Mouse (Mus musculus) kidney, postnatal 0 days (tissue): Measurements from ENCODE around the gene Gm47791. TPM values are rescaled to one million over a fixed set of nuclear protein-coding genes. Genes with fewer than 3 reads are reported as not detected.
A peak's percentile ranks its signal among the peaks of the same experiment; 100 is the strongest.

Experiments
- ATAC-seq: fragments of 200-750 bp; cut with Nextera tagmentation; replicated peaks from 2 replicates; pipeline ENCODE4 v1.8.0; 2017; ENCODE audit warnings: low read depth, moderate number of reproducible peaks, moderate TSS enrichment, moderate library complexity; ENCODE audit not compliant: low FRiP score
- DNase-seq: peaks from one replicate; pipeline ENCODE4 v3.0.0-alpha.2; 2016; ENCODE audit warnings: low spot score
- H3K27ac ChIP-seq: fragments of 300-500 bp; sonication (generic); 2 replicates; pipeline ENCODE4 v1.5.1; 2014; ENCODE audit warnings: mild to moderate bottlenecking
- H3K27me3 ChIP-seq: fragments of 300-500 bp; sonication (generic); 2 replicates; pipeline ENCODE4 v1.6.1; 2014; ENCODE audit warnings: low read length, mixed read lengths; ENCODE audit not compliant: insufficient read depth
- H3K36me3 ChIP-seq: fragments of 300-500 bp; sonication (generic); 2 replicates; pipeline ENCODE4 v1.6.1; 2014; ENCODE audit warnings: low read length, mixed read lengths; ENCODE audit not compliant: insufficient read depth
- H3K4me1 ChIP-seq: fragments of 300-500 bp; sonication (generic); replicated peaks from 2 replicates; pipeline ENCODE4 v1.6.1; 2014; ENCODE audit warnings: antibody characterized with exemption, low read length, mixed read lengths; ENCODE audit not compliant: insufficient read depth
- H3K4me2 ChIP-seq: fragments of 300-500 bp; sonication (generic); 2 replicates; pipeline ENCODE4 v1.6.1; 2014; ENCODE audit warnings: mild to moderate bottlenecking, low read length, moderate library complexity, mixed read lengths
- H3K4me3 ChIP-seq: fragments of 300-500 bp; sonication (generic); replicated peaks from 2 replicates; pipeline ENCODE4 v1.5.1; 2014; ENCODE audit warnings: low read depth, low read length
- H3K9ac ChIP-seq: fragments of 300-500 bp; sonication (generic); 2 replicates; pipeline ENCODE4 v1.6.1; 2014; ENCODE audit warnings: low read depth, low read length
- H3K9me3 ChIP-seq: fragments of 300-500 bp; sonication (generic); replicated peaks from 2 replicates; pipeline ENCODE4 v1.6.1; 2016; ENCODE audit warnings: low read length, inconsistent platforms, mixed read lengths
- CTCF ChIP-seq: IDR thresholded peaks from 2 replicates; pipeline ENCODE4 v1.5.1; 2016; ENCODE audit warnings: antibody characterized with exemption, low read depth, mild to moderate bottlenecking, moderate library complexity
- WGBS: fragments of 180-500 bp; shearing (Covaris S2); extraction: QIAGEN DNeasy Blood & Tissue Kit; methylation state at CpG from one replicate; pipeline ENCODE4 v1.1.7; 2014; 5-methylcytosine and 5-hydroxymethylcytosine counted together
- polyA plus RNA-seq: library from polyadenylated mRNA; unstranded; fragments of >200 nt; fragmentation: Nextera tagmentation; extraction: Ambion mirVana; gene quantifications from 2 replicates; pipeline ENCODE4 v1.2.1, GENCODE M21; 2015

Gene Gm47791
- polyA plus RNA-seq, 1 experiment from 2014 or later = not detected

DNA sequence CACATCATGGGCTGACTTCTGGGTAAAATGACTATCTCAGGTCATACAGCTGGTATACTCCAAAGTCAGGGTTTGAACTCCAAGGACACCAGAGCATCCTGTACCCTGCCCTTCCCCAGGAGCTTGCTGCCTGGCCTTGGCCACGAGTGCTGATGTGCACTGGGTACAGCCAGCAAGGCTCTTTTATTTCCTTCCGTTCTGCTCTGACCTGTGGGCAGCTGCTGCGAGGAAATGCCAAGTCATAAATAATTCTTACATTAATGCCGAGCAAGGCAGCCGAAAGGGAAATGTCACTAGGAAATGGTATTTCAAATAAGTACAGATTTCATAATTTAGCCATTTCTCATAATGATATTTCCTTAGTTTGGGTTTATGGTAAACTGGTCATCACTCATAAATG, 27.3 kb upstream of the Gm47791 start:
- Histone ChIP-seq H3K4me3 (no peak overlapping the region), H3K4me1 (no peaks in the 10 kb centered on the region), H3K9me3 (no peaks in the 10 kb centered on the region), H3K9ac (no peak overlapping the region), H3K27me3 (no peaks in the 10 kb centered on the region), H3K27ac (no peak overlapping the region), H3K4me2 (no peak overlapping the region), H3K36me3 (no peaks in the 10 kb centered on the region)
- ATAC-seq (no peak), DNase-seq (peak; percentile 62)
- 21% methylated on average over 5 of the region's 5 CpGs for WGBS
- no peak for TF ChIP-seq CTCF

DNA sequence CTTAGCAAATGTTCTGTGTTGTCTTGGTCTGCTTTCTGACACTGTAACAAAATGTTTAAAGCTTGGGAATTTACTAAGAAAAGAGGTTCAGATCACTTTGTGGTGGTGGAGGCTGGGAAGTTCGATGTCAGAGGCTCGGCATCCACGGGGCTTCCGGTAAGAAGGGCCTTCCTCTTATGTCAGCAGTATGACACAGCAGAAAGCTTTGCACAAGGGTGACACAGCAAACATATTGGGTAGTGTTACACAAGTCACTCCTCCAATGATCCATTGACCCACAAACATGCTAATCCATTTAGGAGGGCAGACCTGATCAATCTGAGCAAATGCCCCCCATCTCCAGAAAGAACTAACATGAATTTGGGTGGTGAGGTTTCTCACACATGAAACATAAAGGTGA, 26.0 kb upstream of the Gm47791 start:
- no peaks in the 10 kb centered on the region for H3K4me1 ChIP-seq
- no peak overlapping the region for H3K4me3 ChIP-seq
- ATAC-seq (no peak), DNase-seq (no peak)
- H3K27me3 ChIP-seq = no peaks in the 10 kb centered on the region
- H3K36me3 ChIP-seq = no peaks in the 10 kb centered on the region
- no peak overlapping the region for H3K4me2 ChIP-seq
- no peaks in the 10 kb centered on the region for H3K9me3 ChIP-seq
- no peak overlapping the region for H3K27ac ChIP-seq
- no peak for TF ChIP-seq CTCF
- H3K9ac ChIP-seq = no peak overlapping the region
- 98% methylated on average over 4 of the region's 4 CpGs for WGBS

DNA sequence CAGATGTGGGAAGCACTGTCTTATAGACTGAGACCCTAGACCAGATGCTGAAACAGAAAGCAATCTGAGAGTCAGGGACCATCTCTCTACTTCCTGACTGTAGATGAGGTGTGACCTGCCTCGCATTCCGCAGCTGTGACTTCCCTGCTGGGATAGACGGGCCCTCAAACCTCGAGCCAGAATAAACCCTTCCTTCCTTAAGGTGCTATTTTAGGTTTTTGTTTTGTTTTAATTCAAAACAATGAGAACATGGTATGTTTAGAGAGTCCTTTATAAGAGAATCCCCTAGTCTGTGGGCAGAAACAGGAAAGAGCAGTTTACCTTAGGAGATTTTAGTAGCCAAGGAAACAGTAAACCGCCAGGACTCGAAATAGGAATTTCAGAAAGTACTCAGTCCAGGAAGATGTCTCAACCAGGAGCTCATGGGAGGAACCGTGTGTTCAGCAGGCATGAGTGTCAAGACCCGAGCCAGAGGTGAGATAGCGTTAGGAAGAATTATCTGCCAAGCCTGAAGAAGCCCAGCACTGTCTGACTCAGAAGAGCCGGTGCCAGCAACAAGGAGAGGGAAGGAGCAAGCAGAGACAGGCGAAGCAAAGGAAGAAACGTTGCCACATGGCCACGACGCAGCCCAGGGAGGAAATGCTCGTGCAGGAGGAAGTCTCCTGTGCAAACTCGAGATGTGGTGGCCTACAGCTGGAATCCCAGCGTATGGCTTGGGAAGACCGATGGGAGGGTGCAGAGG, 24.8 kb upstream of the Gm47791 start:
- Histone ChIP-seq H3K9me3 (no peaks in the 10 kb centered on the region), H3K4me1 (no peaks in the 10 kb centered on the region), H3K27ac (no peak overlapping the region), H3K4me2 (no peak overlapping the region), H3K4me3 (no peak overlapping the region), H3K9ac (no peak overlapping the region), H3K36me3 (no peaks in the 10 kb centered on the region), H3K27me3 (no peaks in the 10 kb centered on the region)
- WGBS = 47% methylated on average over 18 of the region's 18 CpGs
- peak; percentile 26 for DNase-seq
- TF ChIP-seq CTCF = no peak
- ATAC-seq = no peak

DNA sequence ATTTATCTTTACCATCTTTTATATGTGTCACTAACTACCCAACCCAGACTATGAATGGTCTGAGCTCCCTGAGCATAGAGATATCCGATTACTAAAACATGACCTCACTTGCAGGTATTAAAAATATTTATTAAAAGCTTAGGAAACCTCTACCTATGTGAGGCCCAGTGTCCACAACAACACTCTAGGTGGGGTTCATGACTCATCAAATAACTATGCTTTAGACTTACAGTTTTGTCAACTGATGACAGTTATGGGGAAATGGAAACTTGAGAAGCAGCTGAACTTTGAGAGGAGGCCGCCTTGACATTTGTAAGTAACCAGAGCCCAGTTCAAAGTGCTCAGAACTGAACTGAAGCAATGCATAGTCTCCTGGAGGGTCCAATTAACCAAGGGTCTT, 24.2 kb upstream of the Gm47791 start:
- 66% methylated on average over 2 of the region's 2 CpGs for WGBS

DNA sequence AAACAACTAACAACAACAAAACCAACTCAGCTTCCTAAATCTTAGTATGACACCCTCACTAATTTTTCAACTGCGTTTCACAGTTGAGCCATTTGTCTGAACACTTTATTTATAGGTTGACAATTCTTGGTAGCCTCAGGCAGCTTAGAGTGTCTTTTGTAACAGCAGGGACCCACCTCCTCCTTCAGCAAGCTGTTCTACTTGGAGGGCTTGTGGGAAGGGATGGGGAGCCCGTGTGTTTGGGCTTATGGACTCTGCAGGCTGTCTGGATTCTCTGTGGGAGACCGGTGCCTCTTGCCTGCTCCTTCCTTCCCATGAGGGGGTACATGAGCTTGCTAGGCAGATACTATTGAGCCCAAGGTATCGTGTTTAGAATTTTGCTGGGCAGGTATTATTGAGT, 22.9 kb upstream of the Gm47791 start:
- Histone ChIP-seq H3K4me3 (no peak overlapping the region), H3K27me3 (no peaks in the 10 kb centered on the region), H3K9ac (no peak overlapping the region), H3K4me2 (no peak overlapping the region), H3K9me3 (no peaks in the 10 kb centered on the region), H3K36me3 (no peaks in the 10 kb centered on the region), H3K4me1 (no peaks in the 10 kb centered on the region), H3K27ac (no peak overlapping the region)
- ATAC-seq (no peak), DNase-seq (no peak)
- WGBS = 69% methylated on average over 4 of the region's 4 CpGs
- no peak for TF ChIP-seq CTCF

More for the DNA sequence above, 24.2 kb upstream of the Gm47791 start:
- H3K27me3 ChIP-seq = no peaks in the 10 kb centered on the region
- H3K4me1 ChIP-seq = no peaks in the 10 kb centered on the region
- H3K9ac ChIP-seq = no peak overlapping the region
- H3K27ac ChIP-seq = no peak overlapping the region
- no peaks in the 10 kb centered on the region for H3K9me3 ChIP-seq
- no peak overlapping the region for H3K4me3 ChIP-seq
- no peak overlapping the region for H3K4me2 ChIP-seq
- no peak for TF ChIP-seq CTCF
- DNase-seq (peak; percentile 29), ATAC-seq (no peak)
- H3K36me3 ChIP-seq = no peaks in the 10 kb centered on the region

DNA sequence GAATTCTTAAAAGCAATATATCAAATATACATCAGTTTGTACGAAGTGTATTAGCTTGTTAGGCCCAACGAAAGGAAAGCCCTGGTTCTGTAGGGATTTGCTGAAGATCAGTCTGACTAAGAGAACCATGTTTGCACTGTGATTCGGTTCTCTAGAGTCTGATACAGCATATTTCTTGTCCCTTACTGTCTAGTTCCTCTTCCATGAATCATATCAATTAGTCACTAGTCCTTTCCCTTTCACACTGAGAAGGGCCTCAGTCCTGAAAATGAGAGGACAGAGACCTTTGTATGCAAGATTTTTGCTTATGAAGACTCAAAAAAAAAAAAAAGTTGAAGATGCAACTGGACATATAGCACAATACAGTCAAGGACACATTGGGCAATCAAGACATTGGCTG, 22.1 kb upstream of the Gm47791 start:
- Histone ChIP-seq H3K4me1 (no peaks in the 10 kb centered on the region), H3K27ac (no peak overlapping the region), H3K9ac (no peak overlapping the region), H3K4me2 (no peak overlapping the region), H3K4me3 (no peak overlapping the region), H3K27me3 (no peaks in the 10 kb centered on the region), H3K36me3 (no peaks in the 10 kb centered on the region), H3K9me3 (no peaks in the 10 kb centered on the region)
- 85% methylated on average over 3 of the region's 3 CpGs for WGBS
- DNase-seq (no peak), ATAC-seq (no peak)
- no peak for TF ChIP-seq CTCF

DNA sequence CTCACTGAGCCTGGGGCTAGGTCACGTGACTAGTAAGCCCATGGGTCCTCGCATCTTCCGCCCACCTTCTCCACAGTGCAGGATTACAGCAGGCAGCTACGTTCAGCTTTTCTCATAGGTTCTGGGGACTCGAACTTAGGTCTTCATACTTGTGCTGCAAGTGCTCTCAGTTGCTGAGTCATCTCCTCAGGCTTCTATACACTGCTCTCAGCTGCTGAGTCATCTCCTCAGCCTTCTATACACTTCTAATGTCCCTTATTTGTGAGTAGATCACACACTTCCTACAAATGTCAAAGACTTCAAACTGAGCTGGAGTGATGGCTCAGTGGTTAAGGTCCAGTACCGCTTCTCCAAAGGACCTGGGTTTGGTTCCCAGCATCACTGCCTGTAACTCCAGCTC, 21.2 kb upstream of the Gm47791 start:
- no peak overlapping the region for H3K4me3 ChIP-seq
- no peaks in the 10 kb centered on the region for H3K27me3 ChIP-seq
- ATAC-seq (no peak), DNase-seq (no peak)
- WGBS = 88% methylated on average over 6 of the region's 6 CpGs
- H3K27ac ChIP-seq = no peak overlapping the region
- no peak for TF ChIP-seq CTCF
- no peaks in the 10 kb centered on the region for H3K36me3 ChIP-seq
- H3K4me1 ChIP-seq = no peaks in the 10 kb centered on the region
- no peak overlapping the region for H3K4me2 ChIP-seq
- H3K9ac ChIP-seq = no peak overlapping the region
- H3K9me3 ChIP-seq = no peaks in the 10 kb centered on the region
